Mouse (Mus musculus): ENCODE measurements around the gene Dnah6.

DNA sequence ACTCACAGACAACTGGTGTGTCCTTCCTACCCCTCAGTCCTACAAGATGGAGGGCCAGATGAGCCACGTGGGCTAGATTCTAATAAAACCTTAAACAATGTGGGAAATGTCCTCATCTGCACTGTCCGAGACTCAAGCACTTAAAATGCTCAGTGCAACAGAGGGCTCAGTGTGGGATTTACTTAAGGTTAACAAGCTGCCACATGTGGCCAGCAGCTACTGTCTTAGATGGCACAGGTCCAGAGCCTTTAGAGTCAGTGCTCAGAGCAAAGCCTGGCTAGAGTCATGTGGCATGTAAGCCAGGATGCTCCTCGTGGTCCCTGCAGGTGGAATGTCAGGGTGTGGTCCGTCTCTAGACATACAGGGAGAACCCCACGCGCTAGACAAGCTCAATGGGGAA is 194.6 kb downstream of the Dnah6 start:
- no peak for TF ChIP-seq CTCF (IDR thresholded peaks at IDR 0.05; ENCODE audit: borderline replicate concordance, insufficient read depth, low read depth, low read length)
- no peak for TF ChIP-seq POLR2A (IDR thresholded peaks at IDR 0.05; ENCODE audit: borderline replicate concordance, insufficient read depth, low read length)

Measured in cerebellum, adult 2 months (tissue).